Mouse (Mus musculus): ENCODE data around the gene Palm2. TPM values are rescaled to one million over a fixed set of nuclear protein-coding genes. Genes with fewer than 3 reads are reported as not detected.

Gene Palm2
- total RNA-seq, 2 experiments from 2014 or later: 47.2 to 55.0 TPM

Other genes starting within 250 kb of the Palm2 start
- 10 to 100 TPM; 74.8 to 79.2 TPM for gene Ptpn3, start 132.4 kb upstream of the Palm2 start, total RNA-seq (2021)
- 10 to 100 TPM; 18.3 to 23.7 TPM for gene Pakap, start 133.9 kb downstream of the Palm2 start, total RNA-seq (2021)